Mouse (Mus musculus) spleen, adult 12 weeks (tissue): ENCODE measurements around the gene D630045J12Rik.

Experiments used
- DNase-seq: peaks from one replicate; pipeline ENCODE4 v3.0.0; 2022; ENCODE audit warnings: low spot score

Gene D630045J12Rik

DNA sequence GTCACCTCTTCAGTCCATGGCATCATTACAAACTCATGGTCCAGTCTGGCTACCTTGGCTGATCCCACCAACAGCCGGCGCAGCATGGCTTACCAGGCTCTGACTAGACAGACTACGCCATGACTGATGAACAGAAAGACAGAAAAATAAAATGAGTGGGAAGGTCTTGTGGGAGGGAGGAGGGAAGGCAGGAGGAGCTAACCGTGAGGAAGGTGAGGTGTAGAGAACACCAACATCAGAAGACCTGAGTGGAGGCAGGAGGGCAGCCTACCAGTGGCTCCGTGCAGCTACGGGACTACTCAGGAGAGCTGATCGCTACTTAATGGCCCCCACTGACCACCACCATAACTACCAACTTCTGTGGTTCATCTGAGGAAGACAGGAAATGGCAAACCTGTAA is 60.9 kb downstream of the D630045J12Rik start:
- DNase-seq = no peak

DNA sequence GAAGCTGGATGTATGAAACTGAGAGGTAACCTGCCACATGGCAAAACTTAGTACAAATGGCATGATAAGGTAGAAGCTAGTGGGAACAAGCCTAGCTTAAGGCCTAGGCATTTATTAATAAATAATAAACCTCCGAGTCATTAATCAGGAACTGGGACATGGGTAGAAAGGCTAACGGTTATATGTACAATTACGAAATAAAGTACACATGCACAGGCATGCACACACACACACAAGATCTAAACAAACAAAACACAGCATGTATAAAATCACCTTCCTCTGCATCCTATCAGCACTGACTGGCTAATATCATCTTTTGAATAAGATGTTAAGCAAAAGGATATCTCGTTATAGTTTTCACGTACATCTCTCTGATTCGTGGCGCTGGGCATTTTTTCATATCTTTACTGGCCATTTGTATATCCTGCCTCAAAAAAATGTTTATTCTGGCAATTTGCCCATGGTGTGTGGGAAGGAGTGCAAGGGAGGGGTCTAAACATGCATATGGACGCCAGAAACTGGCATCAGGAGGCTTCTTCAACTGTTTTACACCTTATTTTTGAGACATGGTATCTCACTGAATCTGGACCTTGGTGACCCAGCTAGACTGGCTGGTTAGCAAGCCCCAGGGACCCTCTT is 67.4 kb downstream of the D630045J12Rik start:
- DNase-seq = no peak

DNA sequence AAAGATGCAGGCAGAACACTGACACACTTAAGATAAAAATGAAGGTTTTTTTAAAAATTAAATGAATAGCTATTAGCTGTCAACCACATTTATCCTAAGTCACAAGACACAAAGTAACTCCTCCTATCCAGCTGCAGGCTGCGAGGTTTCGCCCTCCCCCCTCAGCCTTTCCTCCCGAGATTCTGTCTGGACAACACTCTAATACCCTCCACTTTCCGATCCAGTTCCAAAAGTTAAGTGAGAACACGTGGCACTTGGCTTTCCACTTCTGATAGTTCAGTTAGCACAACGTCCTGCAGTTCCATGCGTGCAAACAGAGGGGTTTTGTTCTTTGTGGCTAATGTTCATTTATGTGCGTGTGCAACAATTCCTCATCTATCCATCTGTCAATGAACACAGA is 69.0 kb downstream of the D630045J12Rik start:
- DNase-seq = no peak

DNA sequence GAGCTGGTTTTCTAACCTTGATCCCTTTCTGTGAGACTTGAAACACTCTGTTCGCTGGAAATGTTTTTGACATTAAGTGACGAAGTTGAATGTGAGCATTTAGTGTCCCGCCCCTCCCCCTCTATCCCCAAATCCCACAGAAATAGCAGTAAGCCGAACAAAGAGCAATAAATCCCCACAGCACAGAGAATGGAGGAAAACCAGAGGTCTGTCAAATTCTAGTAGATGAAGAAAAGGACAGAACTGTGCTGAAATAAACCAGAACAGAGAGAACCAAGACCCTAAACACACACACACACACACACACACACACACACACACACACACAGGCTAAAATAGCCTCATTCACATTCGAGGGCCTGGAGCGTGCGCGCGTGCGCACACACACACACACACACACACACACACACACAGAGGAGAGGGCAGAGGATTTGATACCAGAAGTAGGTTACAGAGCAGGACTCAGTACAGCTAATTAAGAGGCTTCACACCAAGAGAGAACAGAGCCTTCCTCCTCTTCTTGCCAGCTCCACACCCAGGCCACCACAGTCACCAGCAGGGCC is 72.0 kb downstream of the D630045J12Rik start:
- no peak for DNase-seq

DNA sequence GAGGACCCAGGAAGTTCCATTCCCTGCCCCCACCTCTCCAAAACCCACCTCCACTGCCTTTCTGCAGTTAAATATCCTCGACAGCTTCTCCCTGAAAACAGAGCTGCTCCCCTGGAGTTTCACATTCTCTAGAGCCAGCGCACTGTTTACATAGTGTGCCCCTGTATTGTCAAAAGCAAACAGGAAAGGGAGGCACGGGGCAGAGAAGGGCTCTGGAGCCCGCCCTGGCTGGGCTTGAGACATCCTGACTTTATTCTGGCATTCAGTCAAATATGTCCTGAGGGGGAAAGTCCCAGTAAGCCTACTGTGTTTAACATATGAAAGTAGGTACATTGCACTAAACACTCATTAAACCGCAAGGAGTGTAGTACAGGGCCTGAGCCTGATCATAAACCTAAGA is 73.1 kb downstream of the D630045J12Rik start:
- DNase-seq = no peak

DNA sequence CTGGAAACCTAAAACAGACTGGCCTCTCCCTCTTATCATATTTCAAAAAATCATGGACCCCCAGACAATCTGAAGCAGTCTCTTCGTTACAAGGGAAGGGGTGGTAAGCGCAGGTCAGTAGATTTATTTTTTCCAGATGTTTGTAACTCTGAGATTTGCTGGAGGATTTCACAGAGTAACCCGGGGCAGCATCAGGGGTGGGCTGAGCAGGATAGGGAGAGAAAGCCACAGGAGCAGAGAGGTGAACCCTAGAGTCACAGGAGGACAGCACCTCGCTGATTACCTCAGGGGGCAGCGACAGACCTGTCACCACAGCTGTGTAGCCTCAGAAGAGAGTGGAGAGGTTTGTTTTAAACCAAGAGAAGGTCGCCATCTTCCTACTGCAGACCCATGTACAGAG is 88.4 kb downstream of the D630045J12Rik start:
- no peak for DNase-seq

DNA sequence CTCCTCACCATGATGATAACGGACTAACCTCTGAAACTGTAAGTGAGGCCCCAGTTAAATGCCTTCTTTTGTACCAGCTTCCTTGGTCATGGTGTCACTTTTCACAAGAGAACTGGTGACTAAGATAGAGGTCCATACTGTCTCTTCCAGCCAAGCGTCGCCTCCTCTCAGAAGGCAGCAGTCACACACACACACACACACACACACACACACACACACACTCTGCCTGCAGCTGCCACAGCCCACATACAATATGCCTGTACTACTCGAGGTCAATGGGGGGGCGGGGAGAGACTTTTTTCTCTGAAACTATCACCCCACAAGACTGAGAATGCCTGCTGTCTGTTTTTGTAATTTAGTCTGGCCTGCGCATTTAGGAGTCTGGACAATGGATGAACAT is 89.1 kb downstream of the D630045J12Rik start:
- DNase-seq = no peak

DNA sequence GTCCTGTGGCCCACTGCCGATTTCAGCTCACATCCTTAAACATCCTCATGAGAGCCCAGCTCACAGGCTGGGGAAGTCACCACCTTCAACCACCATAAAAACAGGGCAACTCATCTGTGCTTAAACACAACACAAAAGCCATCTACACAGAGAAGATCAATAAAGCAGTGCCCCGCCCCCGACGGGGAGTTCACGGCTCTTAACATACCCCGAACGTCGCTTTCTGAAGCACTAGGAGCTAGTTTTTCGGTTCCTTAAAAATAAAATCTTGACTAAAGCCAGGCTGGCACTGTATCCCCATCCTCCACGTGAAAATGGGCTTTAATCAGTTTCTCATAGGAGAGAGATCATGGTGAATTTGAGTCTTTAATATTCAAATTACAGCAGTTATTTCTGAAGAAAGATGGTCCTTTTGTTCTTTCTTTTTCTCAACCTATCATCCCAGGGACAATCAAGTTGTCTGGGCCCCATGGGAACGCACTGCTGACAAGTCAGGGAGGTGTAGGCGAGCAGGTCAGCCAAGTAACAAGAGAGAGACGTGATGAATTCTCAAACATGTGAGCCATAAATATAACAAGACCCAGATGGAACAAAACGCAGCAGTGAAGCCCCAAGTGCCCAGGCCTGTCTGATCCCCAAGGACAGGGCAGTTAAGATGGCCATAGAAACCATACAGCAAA is 90.8 kb downstream of the D630045J12Rik start:
- DNase-seq = no peak

DNA sequence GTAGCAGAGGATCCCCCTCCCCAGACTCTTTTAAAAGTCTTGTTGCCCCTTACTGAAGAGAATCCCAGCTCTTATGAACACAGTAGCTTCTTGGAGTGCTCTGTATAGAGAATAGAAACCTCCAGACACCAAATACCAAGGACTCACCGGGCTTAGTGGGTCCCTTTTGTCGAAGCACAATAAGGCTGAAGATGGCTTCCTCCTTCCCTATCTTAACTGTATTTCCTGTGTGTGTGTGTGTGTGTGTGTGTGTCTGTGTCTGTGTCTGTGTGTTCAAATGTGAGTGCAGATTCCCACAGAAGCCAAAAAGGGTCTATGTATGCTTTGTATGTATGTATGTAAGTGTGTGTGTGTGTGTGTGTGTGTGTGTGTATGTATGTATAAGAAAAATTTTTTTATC is 93.3 kb downstream of the D630045J12Rik start:
- DNase-seq = no peak

DNA sequence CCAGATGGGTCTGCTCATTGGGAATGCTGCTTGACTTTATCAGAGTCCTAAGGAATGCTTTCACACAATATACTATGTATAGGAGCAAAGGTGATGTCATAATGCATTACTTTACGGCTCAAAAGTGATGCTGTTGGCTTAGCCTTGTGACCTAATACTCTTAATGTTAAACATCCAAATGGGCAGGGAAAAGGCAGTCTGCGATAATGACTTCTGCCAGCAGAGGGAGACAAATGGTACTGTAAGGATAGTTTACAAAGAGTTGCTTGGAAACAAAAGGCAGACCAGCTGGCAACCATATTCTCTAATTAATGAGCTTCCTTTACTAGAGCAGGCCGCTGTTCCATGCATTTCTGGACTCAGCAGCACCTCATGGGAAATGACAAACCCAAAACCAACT is 93.7 kb downstream of the D630045J12Rik start:
- peak; percentile 50 for DNase-seq

DNA sequence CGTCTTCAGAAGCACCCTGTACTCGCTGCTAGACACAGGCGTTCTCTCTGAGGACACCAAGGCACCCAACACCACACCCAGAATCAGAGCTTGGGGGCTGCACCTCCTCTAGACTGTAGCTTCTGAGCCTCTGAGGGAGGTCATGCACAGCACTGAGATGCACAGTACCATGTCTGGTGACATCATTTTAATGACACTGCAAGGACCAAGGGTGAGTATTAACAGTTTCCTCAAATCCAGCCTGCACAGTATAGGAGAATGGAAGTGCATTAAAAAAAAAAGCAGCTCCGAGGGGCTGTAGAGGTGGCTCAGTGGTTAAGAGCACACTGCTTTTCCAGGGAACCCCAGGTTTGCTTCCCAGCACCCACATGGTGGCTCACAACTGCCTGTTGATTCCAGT is 94.2 kb downstream of the D630045J12Rik start:
- no peak for DNase-seq

DNA sequence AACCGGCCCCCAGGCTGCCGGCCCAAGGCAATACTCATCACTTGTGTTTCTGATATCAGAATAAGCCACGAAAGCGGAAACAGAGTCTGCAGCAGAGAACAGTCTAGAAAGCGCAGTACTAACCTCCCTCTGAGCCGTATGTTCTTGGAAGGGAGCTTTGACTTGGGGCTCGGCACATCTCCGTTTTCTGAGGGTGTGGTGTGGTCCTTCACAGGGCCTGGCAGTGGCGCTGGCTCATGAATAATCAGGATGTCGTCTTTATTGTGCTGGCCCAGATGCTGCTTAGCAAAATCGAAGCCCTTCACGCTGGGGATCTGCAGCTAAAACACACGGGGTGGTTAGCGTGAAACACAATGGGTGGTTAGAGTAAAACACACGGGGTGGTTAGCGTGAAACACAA is 95.9 kb downstream of the D630045J12Rik start:
- DNase-seq = no peak

DNA sequence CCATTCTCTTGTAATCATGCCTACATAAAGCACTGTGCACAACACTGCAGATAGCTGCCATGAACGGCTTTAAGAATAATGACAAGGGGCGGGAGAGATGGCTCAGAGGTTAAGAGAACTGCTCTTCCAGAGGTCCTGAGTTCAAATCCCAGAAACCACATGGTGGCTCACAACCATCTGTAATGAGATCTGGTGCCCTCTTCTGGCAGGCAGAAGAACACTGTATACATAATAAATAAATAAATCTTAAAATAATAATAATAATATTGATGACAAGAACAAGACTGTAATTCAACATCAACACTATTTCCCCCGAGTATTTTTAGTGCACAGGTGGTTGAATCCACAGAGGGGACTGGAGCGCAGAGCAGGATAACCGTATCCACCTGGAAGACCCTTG is 97.6 kb downstream of the D630045J12Rik start:
- DNase-seq = no peak

DNA sequence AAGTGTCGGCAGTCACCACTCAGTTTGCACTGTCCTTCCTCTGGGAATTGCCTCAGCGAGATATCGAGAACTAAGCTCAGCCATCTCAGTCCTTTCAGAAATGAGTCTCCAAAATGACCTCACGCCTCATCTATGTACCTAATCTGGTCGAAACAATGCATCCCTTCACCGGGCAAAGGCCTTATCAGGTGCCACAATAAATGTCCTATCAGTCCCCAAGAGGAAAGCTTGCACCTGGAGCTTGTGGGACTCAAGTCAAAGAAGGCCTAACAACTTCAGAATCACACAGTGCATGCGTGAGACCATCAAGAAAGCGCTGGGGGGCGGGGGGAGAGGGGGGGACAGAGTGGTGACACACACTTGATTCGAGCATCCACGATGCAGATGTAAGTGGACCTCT is 101.5 kb downstream of the D630045J12Rik start:
- DNase-seq = no peak

DNA sequence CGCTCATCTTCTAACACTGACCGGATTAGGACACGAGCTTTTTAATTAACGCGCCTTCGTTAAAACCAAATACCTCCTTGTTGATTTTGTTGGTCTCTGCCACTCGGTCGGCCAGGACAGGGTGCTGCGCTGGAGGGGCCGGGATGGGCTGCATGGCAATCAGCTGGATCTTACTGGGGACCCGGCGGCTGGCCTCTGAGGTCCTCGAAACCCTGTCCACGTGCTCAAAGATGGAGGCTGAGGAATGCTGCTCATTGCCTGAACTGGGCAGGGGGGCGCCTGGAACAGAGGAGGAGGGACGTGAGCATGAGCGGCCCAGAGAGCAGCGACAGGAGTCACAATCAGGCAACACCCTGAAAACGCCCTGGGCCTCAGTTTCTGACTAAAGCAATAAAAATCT is 104.3 kb downstream of the D630045J12Rik start:
- DNase-seq = no peak

DNA sequence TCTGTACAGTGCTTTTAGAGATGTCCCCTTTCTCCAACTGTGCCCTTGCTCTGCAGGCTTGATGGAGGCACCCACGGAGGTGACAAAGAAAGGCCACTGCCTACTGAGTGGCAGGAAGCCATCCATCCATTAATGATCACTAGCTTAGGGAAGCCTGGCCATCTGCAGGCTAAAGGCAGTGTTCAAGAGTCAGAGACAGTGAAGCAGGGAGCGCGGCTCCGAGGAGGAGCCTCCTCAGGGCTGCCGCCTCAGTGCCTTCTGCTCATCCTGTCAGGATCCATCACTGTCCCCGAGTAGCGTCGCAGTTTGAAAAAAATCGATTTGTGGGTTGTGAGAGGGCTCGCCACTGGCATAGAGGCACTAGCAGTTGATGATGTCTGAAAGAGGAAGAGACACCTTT is 105.2 kb downstream of the D630045J12Rik start:
- no peak for DNase-seq

DNA sequence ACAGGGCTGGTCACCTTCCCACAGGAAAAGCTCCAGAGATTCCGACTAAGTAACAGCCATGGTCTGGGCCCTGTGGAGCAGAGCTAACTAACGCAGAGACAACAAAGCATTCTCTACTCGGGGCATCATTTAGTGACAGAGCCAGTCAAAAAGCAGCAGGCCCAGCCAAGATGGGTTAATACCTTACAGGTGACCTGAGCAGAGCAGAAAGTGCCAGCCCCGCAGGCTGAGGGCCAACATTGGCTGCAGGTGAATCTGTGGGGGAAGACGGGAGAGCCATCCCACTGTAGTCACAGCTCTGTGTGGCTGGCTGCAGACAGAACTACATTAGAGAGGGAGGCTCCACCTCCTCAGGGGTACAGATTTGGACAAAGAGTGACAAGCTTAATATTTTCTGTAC is 106.5 kb downstream of the D630045J12Rik start:
- no peak for DNase-seq

DNA sequence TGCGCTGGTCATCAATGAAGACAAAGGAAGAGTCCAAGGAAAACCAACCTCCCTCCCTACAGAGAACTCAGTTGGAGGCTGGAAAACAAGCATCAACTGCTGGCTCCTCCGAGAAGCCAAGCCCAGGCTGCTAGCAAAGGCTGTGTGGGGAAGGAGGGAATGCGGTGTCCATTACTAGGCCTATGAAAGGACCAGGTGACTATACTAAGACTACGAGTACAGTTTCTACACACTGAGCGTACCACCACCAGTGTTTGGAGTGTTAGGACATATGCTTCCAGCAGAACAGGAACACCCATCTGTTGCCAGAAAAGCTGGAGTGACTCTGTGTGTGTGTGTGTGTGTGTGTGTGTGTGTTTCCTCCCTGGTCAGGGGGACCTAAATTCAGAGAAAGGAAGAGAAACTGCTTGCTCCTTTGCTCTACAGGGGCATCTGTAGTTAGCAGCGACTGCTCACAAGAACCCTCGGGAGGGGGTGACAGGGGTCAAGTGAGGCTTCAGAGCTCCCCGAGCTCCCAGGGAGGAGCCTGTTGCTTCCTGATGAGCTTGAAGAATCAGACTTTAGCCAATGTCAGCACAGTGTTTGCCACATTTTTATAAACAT is 108.2 kb downstream of the D630045J12Rik start:
- no peak for DNase-seq

DNA sequence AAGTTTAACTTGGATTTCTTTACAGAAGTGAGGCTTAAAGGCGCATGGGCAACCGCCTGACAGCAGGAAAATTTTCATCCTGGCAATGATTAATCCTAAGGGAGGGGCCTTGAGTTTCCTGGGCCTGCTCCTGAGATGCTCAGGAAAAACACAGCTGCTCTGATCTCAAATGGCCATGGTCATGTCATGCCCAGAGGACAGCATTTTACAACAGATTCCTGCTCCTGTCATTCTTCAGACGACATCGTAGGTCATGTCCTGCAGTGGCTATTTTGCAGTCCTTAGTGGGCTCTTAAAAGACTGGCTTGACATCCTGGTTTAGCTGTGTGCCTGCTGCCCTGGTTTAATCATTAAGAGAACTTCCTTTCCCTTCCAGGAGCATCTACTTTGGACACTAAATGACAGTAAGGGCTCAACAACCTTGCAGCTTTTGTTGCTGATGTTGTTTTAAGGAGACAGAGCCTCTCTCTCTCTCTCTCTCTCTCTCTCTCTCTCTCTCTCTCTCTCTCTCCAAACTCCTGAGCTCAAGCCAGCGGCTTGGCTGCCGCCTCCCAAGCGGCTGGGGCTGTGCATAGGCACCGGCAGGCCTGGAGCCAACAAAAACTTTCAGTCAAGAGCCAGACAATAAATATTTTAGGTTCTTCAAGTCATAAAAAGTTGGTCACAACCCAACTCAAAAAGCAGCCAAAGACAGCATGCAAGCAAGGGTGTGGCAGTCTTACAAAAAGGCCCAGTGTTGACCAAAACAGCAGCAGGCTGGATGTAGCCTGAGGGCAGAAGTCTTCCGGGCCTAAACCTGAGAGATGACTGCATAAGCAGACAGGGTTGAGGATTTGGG is 109.4 kb downstream of the D630045J12Rik start:
- DNase-seq = no peak

DNA sequence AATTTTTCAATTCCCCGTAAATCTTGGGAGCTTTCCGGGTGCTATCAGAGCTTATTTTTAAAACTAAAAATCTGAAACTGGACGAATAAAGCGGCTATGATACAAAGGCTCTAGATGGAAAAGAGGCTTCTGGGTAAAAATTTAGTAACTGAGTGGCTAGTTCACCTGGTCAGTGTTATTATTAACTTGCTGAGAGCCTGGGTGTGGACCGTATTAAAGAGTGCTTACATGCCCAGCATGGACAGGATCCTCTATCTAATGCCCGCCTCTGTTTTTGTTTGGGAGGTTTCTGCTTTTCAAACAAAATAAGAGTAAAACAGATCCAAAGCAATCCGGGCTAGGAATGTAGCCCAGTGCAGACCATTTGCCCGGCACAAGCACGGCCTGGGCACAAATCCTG is 113.4 kb downstream of the D630045J12Rik start:
- no peak for DNase-seq

DNA sequence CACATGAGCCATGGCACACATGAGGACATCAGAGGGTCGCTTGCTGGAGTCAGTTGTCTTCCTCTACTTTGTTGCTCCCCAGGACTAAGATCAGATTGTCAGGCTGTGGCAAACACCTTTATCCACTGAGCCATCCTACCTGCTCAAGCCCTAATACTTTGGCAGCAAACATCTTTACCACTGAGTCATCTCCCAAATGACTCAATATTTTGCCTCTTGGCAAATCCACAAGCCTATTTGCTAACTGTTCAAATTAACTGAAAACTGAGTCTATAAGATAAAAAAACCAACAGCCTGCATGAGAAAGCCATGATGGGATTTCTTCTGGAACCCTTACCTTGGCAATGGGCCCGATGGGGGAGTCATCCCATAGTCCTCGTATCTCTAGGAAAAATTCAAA is 114.7 kb downstream of the D630045J12Rik start:
- DNase-seq = no peak

DNA sequence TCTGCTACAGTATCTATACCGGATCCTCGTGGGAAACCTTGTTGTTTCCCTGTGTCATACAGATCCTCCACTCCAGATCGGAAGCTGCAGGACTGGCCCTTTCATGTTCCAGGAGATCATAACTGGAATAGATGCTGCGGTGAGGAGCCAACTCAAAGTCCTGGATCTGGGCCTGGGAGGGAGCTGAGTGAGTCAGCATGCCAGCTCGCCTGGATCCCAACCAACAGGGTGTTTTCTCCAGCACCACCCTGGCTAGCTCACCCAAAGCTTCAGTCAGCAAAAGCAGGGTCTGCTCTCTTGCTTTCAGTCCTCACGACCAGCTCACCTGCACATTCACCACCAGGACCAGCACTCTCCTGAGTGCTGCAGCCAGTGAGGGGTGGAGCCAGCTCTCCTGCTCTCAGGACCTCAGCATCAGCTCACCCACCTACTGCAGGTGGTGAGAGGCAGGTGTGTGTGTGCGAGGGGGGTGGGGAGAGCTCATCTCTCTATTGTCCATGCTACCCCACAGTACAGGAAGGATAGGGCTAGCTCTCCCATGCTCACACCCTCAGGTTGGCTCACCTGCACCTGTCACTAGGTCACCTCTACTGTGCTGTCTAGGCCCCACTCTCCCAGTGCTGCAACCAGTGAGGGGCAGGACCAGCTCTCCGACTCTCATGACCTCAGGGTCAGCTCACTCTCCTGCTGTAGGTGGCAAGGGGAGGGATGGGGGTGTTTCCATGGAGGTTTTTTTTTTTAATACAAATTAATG is 118.8 kb downstream of the D630045J12Rik start:
- DNase-seq = no peak
